Mouse (Mus musculus): ENCODE data around the gene Efna2. TPM values are rescaled to one million over a fixed set of nuclear protein-coding genes. Genes with fewer than 3 reads are reported as not detected.

Efna2 gene
- 10.2 and 10.5 TPM in 2 replicates for polyA plus RNA-seq (2015; fragmentation: Nextera tagmentation; extraction: Ambion mirVana)

GRCm38 (mm10) chr10:80179068-80180051 lies at the start of gene Efna2:
TSS of gene Efna2 (plus strand) at chr10:80179482.
- 5% methylated on average over 82 of the region's 106 CpGs for WGBS
- Histone ChIP-seq H3K9ac (ENCODE audit: low read depth, low read length) (peak within 1 kb of the TSS; percentile 79), H3K9me3 (replicated peaks; ENCODE audit: low read length) (no peaks in the 10 kb centered on the region), H3K27me3 (ENCODE audit: insufficient read depth, low read length) (no peaks in the 10 kb centered on the region), H3K4me3 (replicated peaks; ENCODE audit: low read depth, low read length) (peak within 1 kb of the TSS; percentile 69), H3K36me3 (ENCODE audit: insufficient read depth, low read length) (no peaks in the 10 kb centered on the region), H3K4me2 (ENCODE audit: low read length) (peak within 1 kb of the TSS; percentile 70), H3K27ac (no peak within 1 kb of the TSS), H3K4me1 (replicated peaks; ENCODE audit: insufficient read depth, low read length) (0 out of 2 replicates have a peak, but pooled peaks cover 3% of the 10 kb centered on the region)
- peak; percentile 19; the same call in 1 of the 2 replicates for TF ChIP-seq CTCF (IDR thresholded peaks at IDR 0.05; ENCODE audit: low read depth)
- DNase-seq (ENCODE audit: low spot score) (no peak), ATAC-seq (replicated peaks; ENCODE audit: low FRiP score, low read depth) (peak; percentile 33)

- TF ChIP-seq CTCF (IDR thresholded peaks at IDR 0.05; ENCODE audit: low read depth): no peak
- Histone ChIP-seq H3K4me3 (replicated peaks; ENCODE audit: low read depth, low read length) (no peak overlapping the region), H3K4me1 (replicated peaks; ENCODE audit: insufficient read depth, low read length) (peaks cover 7% of the 10 kb centered on the region; the same call in 1 of the 2 replicates), H3K9ac (ENCODE audit: low read depth, low read length) (no peak overlapping the region), H3K27me3 (ENCODE audit: insufficient read depth, low read length) (no peaks in the 10 kb centered on the region), H3K36me3 (ENCODE audit: insufficient read depth, low read length) (peaks cover 46% of the 10 kb centered on the region), H3K4me2 (ENCODE audit: low read length) (no peak overlapping the region), H3K27ac (no peak overlapping the region), H3K9me3 (replicated peaks; ENCODE audit: low read length) (no peaks in the 10 kb centered on the region)
- DNase-seq (ENCODE audit: low spot score) (no peak), ATAC-seq (replicated peaks; ENCODE audit: low FRiP score, low read depth) (no peak)
- WGBS: 90% methylated on average over 9 of the region's 9 CpGs
Observed at GRCm38 (mm10) chr10:80129846-80130245, 49.4 kb upstream of the Efna2 start.

GRCm38 (mm10) chr10:80130403-80131031 lies 48.8 kb upstream of the Efna2 start:
- no peak for DNase-seq (ENCODE audit: low spot score)
- no peak overlapping the region for H3K4me2 ChIP-seq (ENCODE audit: low read length)

GRCm38 (mm10) chr10:80131316-80131951 lies 47.8 kb upstream of the Efna2 start:
- Histone ChIP-seq H3K4me3 (replicated peaks; ENCODE audit: low read depth, low read length) (0 out of 2 replicates have a peak overlapping the region, but pooled peaks have one; percentile 10), H3K9ac (ENCODE audit: low read depth, low read length) (no peak overlapping the region), H3K36me3 (ENCODE audit: insufficient read depth, low read length) (peaks cover 38% of the 10 kb centered on the region), H3K4me1 (replicated peaks; ENCODE audit: insufficient read depth, low read length) (peaks cover 7% of the 10 kb centered on the region; the same call in 1 of the 2 replicates), H3K4me2 (ENCODE audit: low read length) (peak overlapping the region; percentile 23; the same call in 1 of the 2 replicates), H3K9me3 (replicated peaks; ENCODE audit: low read length) (no peaks in the 10 kb centered on the region), H3K27me3 (ENCODE audit: insufficient read depth, low read length) (no peaks in the 10 kb centered on the region), H3K27ac (no peak overlapping the region)
- TF ChIP-seq CTCF (IDR thresholded peaks at IDR 0.05; ENCODE audit: low read depth): no peak
- 25% methylated on average over 55 of the region's 55 CpGs for WGBS
- peak; percentile 42; the same call in 1 of the 2 replicates for ATAC-seq (replicated peaks; ENCODE audit: low FRiP score, low read depth)
- peak; percentile 53 for DNase-seq (ENCODE audit: low spot score)

More at GRCm38 (mm10) chr10:80130403-80131031, 48.8 kb upstream of the Efna2 start:
- H3K36me3 ChIP-seq (ENCODE audit: insufficient read depth, low read length): peaks cover 46% of the 10 kb centered on the region
- H3K9me3 ChIP-seq (replicated peaks; ENCODE audit: low read length): no peaks in the 10 kb centered on the region
- no peak for ATAC-seq (replicated peaks; ENCODE audit: low FRiP score, low read depth)
- H3K4me1 ChIP-seq (replicated peaks; ENCODE audit: insufficient read depth, low read length): peaks cover 7% of the 10 kb centered on the region; the same call in 1 of the 2 replicates
- H3K4me3 ChIP-seq (replicated peaks; ENCODE audit: low read depth, low read length): no peak overlapping the region
- no peak overlapping the region for H3K9ac ChIP-seq (ENCODE audit: low read depth, low read length)
- 69% methylated on average over 18 of the region's 18 CpGs for WGBS
- no peak overlapping the region for H3K27ac ChIP-seq
- no peaks in the 10 kb centered on the region for H3K27me3 ChIP-seq (ENCODE audit: insufficient read depth, low read length)
- TF ChIP-seq CTCF (IDR thresholded peaks at IDR 0.05; ENCODE audit: low read depth): peak; percentile 28; the same call in 1 of the 2 replicates

GRCm38 (mm10) chr10:80131952-80132350 lies 47.3 kb upstream of the Efna2 start:
- H3K4me2 ChIP-seq (ENCODE audit: low read length): peak overlapping the region; percentile 23; the same call in 1 of the 2 replicates

More at GRCm38 (mm10) chr10:80131952-80132350, 47.3 kb upstream of the Efna2 start:
- Histone ChIP-seq H3K9ac (ENCODE audit: low read depth, low read length) (no peak overlapping the region), H3K4me3 (replicated peaks; ENCODE audit: low read depth, low read length) (no peak overlapping the region), H3K27ac (no peak overlapping the region), H3K9me3 (replicated peaks; ENCODE audit: low read length) (no peaks in the 10 kb centered on the region), H3K27me3 (ENCODE audit: insufficient read depth, low read length) (no peaks in the 10 kb centered on the region), H3K36me3 (ENCODE audit: insufficient read depth, low read length) (peaks cover 34% of the 10 kb centered on the region), H3K4me1 (replicated peaks; ENCODE audit: insufficient read depth, low read length) (peaks cover 12% of the 10 kb centered on the region; the same call in 1 of the 2 replicates)
- TF ChIP-seq CTCF (IDR thresholded peaks at IDR 0.05; ENCODE audit: low read depth): no peak
- 47% methylated on average over 27 of the region's 27 CpGs for WGBS
- ATAC-seq (replicated peaks; ENCODE audit: low FRiP score, low read depth) (no peak; the same call in 1 of the 2 replicates), DNase-seq (ENCODE audit: low spot score) (no peak)
